Mouse (Mus musculus): ENCODE measurements around the gene Bcan. TPM values are rescaled to one million over a fixed set of nuclear protein-coding genes. Genes with fewer than 3 reads are reported as not detected.
A peak's percentile ranks its signal among the peaks of the same experiment; 100 is the strongest.

The Bcan gene
- polyA plus RNA-seq, 1 experiment from 2014 or later = 0.06 TPM

DNA sequence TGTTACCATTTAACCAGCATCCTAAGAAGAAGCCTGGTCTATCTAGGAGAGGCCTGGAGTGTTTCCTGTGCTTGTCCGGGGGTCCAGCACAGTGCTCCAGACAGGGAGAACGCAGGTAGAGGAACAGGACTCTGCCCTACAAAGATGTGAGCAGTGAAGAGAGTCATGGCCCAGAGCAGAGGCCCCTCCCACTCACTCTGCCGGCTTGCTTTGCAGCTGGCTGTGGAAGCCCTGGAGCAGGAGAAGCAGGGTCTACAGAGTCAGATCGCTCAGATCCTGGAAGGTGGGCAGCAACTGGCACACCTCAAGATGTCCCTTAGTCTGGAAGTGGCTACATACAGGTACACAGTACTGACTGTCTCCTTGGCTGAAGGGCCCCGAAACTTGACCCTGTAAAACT, 27.3 kb downstream of the Bcan start:
- H3K36me3 ChIP-seq (replicated peaks; ENCODE audit: control insufficient read depth, insufficient read depth, low read depth, low read length) = no peaks in the 10 kb centered on the region
- peak overlapping the region; percentile 57 for H3K4me3 ChIP-seq (ENCODE audit: low read depth, low read length)
- WGBS = 25% methylated on average over 5 of the region's 5 CpGs
- no peaks in the 10 kb centered on the region; the same call in 1 of the 2 replicates for H3K27me3 ChIP-seq (ENCODE audit: control insufficient read depth, insufficient read depth, low read length)
- DNase-seq (ENCODE audit: low spot score) = no peak
- 0 out of 2 replicates have a peak, but pooled peaks have one; percentile 12 for ATAC-seq (replicated peaks; ENCODE audit: insufficient number of reproducible peaks, low FRiP score, low TSS enrichment, low read depth)
- H3K9ac ChIP-seq (replicated peaks; ENCODE audit: low read length) = peak overlapping the region; percentile 77
- H3K4me2 ChIP-seq (ENCODE audit: low read depth, low read length) = peak overlapping the region; percentile 96
- no peaks in the 10 kb centered on the region for H3K9me3 ChIP-seq (replicated peaks; ENCODE audit: control insufficient read depth, low read length)
- peaks cover 12% of the 10 kb centered on the region for H3K4me1 ChIP-seq (ENCODE audit: control insufficient read depth, insufficient read depth, low read length)
- H3K27ac ChIP-seq (replicated peaks; ENCODE audit: low read depth, low read length) = no peak overlapping the region

DNA sequence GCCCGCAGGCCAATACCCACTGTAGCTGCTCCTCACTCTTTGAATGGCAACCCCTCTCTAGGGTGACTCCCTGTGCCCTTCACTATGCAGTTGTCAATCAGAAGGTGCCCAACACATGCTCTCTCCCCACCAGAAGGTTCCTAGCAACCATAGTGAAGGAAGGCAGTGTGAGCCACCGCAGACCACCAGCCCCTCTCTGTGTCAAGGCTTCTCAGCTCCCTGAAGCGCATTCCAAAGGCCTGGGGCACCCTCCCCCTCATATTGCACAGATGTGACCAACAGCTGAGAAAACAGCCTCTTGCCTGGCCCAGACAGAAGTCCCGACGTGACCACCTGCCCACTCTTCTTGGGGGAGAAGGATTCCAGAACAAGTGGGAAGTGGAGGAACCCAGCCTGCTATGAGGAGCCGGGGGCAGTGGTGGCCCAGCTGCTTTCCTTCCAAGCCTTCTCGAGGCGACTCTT, 27.8 kb downstream of the Bcan start:
- H3K27ac ChIP-seq (replicated peaks; ENCODE audit: low read depth, low read length) = no peak overlapping the region
- 9% methylated on average over 8 of the region's 8 CpGs for WGBS
- ATAC-seq (replicated peaks; ENCODE audit: insufficient number of reproducible peaks, low FRiP score, low TSS enrichment, low read depth) (peak; percentile 37), DNase-seq (ENCODE audit: low spot score) (peak; percentile 58)
- H3K4me2 ChIP-seq (ENCODE audit: low read depth, low read length) = peak overlapping the region; percentile 96
- peak overlapping the region; percentile 57 for H3K4me3 ChIP-seq (ENCODE audit: low read depth, low read length)
- peaks cover 12% of the 10 kb centered on the region for H3K4me1 ChIP-seq (ENCODE audit: control insufficient read depth, insufficient read depth, low read length)
- H3K9ac ChIP-seq (replicated peaks; ENCODE audit: low read length) = peak overlapping the region; percentile 77
- H3K36me3 ChIP-seq (replicated peaks; ENCODE audit: control insufficient read depth, insufficient read depth, low read depth, low read length) = no peaks in the 10 kb centered on the region
- H3K27me3 ChIP-seq (ENCODE audit: control insufficient read depth, insufficient read depth, low read length) = no peaks in the 10 kb centered on the region; the same call in 1 of the 2 replicates
- no peaks in the 10 kb centered on the region for H3K9me3 ChIP-seq (replicated peaks; ENCODE audit: control insufficient read depth, low read length)

DNA sequence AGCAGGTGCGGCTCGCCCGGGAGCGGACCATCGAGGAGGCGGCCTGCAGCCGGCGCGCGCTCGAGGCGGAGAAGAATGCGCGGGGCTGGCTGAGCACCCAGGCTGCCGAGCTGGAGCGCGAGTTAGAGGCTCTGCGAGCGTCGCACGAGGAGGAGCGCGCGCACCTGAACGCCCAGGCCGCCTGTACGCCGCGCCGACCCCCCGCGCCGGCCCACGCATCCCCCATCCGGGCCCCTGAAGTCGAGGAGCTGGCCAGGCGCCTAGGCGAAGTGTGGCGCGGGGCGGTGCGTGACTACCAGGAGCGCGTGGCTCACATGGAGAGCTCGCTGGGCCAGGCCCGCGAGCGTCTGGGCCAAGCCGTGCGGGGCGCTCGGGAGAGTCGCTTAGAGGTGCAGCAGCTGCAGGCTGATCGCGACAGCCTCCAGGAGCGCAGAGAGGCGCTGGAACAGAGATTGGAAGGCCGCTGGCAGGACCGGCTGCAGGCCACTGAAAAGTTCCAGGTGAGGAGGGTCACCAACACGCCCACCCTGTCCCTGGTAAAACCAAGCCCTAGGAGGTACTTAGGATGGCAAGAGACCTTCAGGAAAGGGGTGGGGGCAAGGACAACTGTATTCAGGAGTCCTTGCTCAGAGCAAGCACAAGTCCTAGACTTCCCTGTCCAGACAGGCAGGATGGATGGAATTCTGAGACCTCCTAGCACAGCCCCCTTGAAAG, 28.4 kb downstream of the Bcan start:
- Histone ChIP-seq H3K27ac (replicated peaks; ENCODE audit: low read depth, low read length) (0 out of 2 replicates have a peak overlapping the region, but pooled peaks have one; percentile 61), H3K9me3 (replicated peaks; ENCODE audit: control insufficient read depth, low read length) (no peaks in the 10 kb centered on the region), H3K4me1 (ENCODE audit: control insufficient read depth, insufficient read depth, low read length) (peaks cover 12% of the 10 kb centered on the region), H3K4me2 (ENCODE audit: low read depth, low read length) (peak overlapping the region; percentile 96), H3K36me3 (replicated peaks; ENCODE audit: control insufficient read depth, insufficient read depth, low read depth, low read length) (no peaks in the 10 kb centered on the region), H3K27me3 (ENCODE audit: control insufficient read depth, insufficient read depth, low read length) (no peaks in the 10 kb centered on the region; the same call in 1 of the 2 replicates), H3K9ac (replicated peaks; ENCODE audit: low read length) (peak overlapping the region; percentile 77), H3K4me3 (ENCODE audit: low read depth, low read length) (peak overlapping the region; percentile 57)
- ATAC-seq (replicated peaks; ENCODE audit: insufficient number of reproducible peaks, low FRiP score, low TSS enrichment, low read depth) (no peak), DNase-seq (ENCODE audit: low spot score) (peak; percentile 43)
- under 1% methylated on average over 46 of the region's 60 CpGs for WGBS

DNA sequence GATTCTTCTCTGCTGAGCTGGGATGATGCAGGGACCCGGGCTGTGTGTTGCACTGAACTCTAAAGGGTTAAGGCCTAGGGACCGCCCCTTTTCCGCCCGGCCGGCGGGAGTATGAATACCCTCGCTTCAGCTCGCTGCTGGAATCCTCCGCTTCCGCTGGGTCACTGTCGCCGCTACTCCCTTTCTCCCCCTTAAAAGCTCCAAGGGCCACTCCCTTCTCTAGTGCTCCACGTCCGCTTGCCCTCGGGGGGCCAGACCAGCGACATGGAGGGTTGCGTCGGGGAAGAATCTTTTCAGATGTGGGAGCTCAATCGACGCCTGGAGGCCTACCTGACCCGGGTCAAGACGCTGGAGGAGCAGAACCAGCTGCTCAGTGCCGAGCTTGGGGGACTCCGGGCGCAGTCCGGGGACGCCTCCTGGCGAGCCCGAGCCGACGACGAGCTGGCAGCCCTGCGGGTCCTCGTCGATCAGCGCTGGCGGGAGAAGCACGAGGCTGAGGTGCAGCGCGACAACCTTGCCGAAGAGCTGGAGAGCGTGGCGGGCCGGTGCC, 29.0 kb downstream of the Bcan start, which contains the start of gene Nes:
Nes (plus strand) TSS at position 140 of the 550 bp plus-strand sequence.
- DNase-seq (ENCODE audit: low spot score) = peak; percentile 91
- Histone ChIP-seq H3K36me3 (replicated peaks; ENCODE audit: control insufficient read depth, insufficient read depth, low read depth, low read length) (no peaks in the 10 kb centered on the region), H3K9me3 (replicated peaks; ENCODE audit: control insufficient read depth, low read length) (no peaks in the 10 kb centered on the region), H3K9ac (replicated peaks; ENCODE audit: low read length) (peak within 1 kb of the TSS; percentile 77), H3K27ac (replicated peaks; ENCODE audit: low read depth, low read length) (0 out of 2 replicates have a peak within 1 kb of the TSS, but pooled peaks have one; percentile 61), H3K27me3 (ENCODE audit: control insufficient read depth, insufficient read depth, low read length) (no peaks in the 10 kb centered on the region; the same call in 1 of the 2 replicates), H3K4me3 (ENCODE audit: low read depth, low read length) (peak within 1 kb of the TSS; percentile 57), H3K4me1 (ENCODE audit: control insufficient read depth, insufficient read depth, low read length) (peaks cover 12% of the 10 kb centered on the region), H3K4me2 (ENCODE audit: low read depth, low read length) (peak within 1 kb of the TSS; percentile 96)
- ATAC-seq (replicated peaks; ENCODE audit: insufficient number of reproducible peaks, low FRiP score, low TSS enrichment, low read depth) = peak; percentile 58
- WGBS = under 1% methylated on average over 44 of the region's 44 CpGs

DNA sequence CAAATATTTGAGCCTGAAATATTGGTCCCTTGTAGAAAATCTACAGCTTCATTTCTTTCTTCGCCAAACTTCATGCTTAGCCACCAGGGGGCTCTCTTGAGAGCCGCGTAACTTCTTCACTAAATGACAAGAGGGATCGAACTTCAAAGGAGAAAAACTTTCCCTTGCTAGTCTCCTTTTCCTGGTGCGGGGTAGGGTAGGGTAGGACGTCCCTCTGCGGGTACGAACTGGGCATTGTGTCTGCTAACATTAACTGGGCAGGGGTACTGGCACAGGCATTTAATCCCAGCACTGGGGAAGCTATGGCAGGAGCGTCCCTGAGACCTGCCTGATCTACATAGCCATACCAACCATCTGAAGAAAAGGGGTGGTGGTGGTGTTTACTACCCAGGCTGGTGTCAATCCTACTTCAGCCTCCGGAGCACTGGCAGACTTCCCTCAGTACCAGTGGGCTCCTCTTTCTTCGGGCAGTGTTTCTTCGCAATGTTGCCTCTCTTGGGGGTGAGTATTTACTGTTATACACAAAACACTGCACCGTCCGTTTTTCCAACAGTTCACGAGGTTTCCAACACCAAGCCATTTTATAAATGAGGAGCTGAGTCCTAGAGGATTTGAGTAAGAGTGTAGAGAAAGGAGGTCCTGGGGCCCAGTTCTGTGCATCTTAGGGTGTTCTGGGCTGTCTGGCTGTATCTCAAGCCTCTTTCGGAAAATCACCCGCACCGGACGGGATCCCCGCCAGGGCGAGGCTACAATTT, 29.7 kb downstream of the Bcan start:
- under 1% methylated on average over 21 of the region's 21 CpGs for WGBS
- ATAC-seq (replicated peaks; ENCODE audit: insufficient number of reproducible peaks, low FRiP score, low TSS enrichment, low read depth) (no peak), DNase-seq (ENCODE audit: low spot score) (peak; percentile 90)
- Histone ChIP-seq H3K9ac (replicated peaks; ENCODE audit: low read length) (peak overlapping the region; percentile 10), H3K27me3 (ENCODE audit: control insufficient read depth, insufficient read depth, low read length) (no peaks in the 10 kb centered on the region; the same call in 1 of the 2 replicates), H3K4me3 (ENCODE audit: low read depth, low read length) (peak overlapping the region; percentile 57), H3K36me3 (replicated peaks; ENCODE audit: control insufficient read depth, insufficient read depth, low read depth, low read length) (no peaks in the 10 kb centered on the region), H3K27ac (replicated peaks; ENCODE audit: low read depth, low read length) (no peak overlapping the region), H3K9me3 (replicated peaks; ENCODE audit: control insufficient read depth, low read length) (no peaks in the 10 kb centered on the region), H3K4me2 (ENCODE audit: low read depth, low read length) (peak overlapping the region; percentile 96), H3K4me1 (ENCODE audit: control insufficient read depth, insufficient read depth, low read length) (peaks cover 12% of the 10 kb centered on the region)

DNA sequence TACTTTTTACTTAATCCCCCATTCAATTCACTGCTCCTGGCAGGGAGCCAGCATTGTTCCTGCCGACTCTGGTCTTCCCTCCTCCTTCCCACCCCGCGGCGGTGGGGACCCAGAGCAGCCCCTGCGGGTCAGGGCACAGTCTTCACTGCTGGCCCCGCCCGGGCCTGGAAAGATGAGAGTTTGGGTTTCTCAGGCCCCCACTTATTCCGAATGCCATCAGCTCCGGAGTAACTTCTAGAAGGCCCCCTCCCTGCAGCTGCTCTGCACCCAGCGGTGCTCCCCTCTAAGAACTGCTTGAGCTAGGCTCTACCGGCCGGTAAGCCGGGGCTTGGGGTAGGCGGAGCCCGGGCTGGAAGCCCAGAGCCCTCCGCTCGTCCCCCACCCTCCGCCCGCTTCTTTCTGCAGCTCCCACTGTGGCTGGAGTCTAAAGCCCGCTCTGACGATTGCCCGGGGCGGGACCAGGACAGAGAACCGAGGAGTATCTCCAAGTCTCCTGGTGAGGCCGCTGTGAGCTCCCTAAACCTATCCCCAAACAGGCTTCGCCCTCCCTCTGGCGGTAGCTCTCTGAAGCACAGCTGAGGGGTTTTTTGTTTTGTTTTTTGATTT, 39.3 kb downstream of the Bcan start:
- Histone ChIP-seq H3K27me3 (ENCODE audit: control insufficient read depth, insufficient read depth, low read length) (no peaks in the 10 kb centered on the region), H3K36me3 (replicated peaks; ENCODE audit: control insufficient read depth, insufficient read depth, low read depth, low read length) (no peaks in the 10 kb centered on the region), H3K27ac (replicated peaks; ENCODE audit: low read depth, low read length) (peak overlapping the region; percentile 97), H3K4me3 (ENCODE audit: low read depth, low read length) (peak overlapping the region; percentile 36), H3K9ac (replicated peaks; ENCODE audit: low read length) (peak overlapping the region; percentile 77), H3K9me3 (replicated peaks; ENCODE audit: control insufficient read depth, low read length) (no peaks in the 10 kb centered on the region), H3K4me1 (ENCODE audit: control insufficient read depth, insufficient read depth, low read length) (peaks cover 3% of the 10 kb centered on the region; the same call in 1 of the 2 replicates), H3K4me2 (ENCODE audit: low read depth, low read length) (peak overlapping the region; percentile 60)
- ATAC-seq (replicated peaks; ENCODE audit: insufficient number of reproducible peaks, low FRiP score, low TSS enrichment, low read depth) (peak; percentile 97), DNase-seq (ENCODE audit: low spot score) (peak; percentile 99)
- WGBS = 0% methylated on average over 27 of the region's 27 CpGs

DNA sequence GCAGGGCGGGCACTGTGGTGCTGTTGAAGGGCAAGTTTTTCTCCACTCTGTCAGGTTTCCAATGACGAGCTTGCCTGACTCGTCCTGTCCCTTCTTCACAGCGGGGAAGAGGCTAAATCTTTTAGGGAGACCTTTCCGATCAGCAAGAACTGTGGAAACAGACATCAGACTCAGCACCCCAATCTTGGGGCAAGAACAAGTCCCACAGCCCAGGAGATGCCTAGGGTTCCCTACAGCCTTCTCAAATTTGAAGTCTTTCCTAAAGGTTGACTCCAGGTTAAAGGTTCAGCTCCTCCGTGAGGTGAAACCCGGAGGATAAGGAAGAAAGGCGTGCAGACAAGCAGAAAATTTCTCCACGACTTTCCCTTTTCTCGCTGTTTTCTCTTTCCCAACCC, 39.8 kb downstream of the Bcan start:
- H3K4me1 ChIP-seq (ENCODE audit: control insufficient read depth, insufficient read depth, low read length) = peaks cover 3% of the 10 kb centered on the region; the same call in 1 of the 2 replicates
- 6% methylated on average over 10 of the region's 10 CpGs for WGBS
- H3K4me3 ChIP-seq (ENCODE audit: low read depth, low read length) = peak overlapping the region; percentile 36; the same call in 1 of the 2 replicates
- peak overlapping the region; percentile 77 for H3K9ac ChIP-seq (replicated peaks; ENCODE audit: low read length)
- ATAC-seq (replicated peaks; ENCODE audit: insufficient number of reproducible peaks, low FRiP score, low TSS enrichment, low read depth) = no peak
- H3K4me2 ChIP-seq (ENCODE audit: low read depth, low read length) = peak overlapping the region; percentile 60
- H3K36me3 ChIP-seq (replicated peaks; ENCODE audit: control insufficient read depth, insufficient read depth, low read depth, low read length) = no peaks in the 10 kb centered on the region
- peak overlapping the region; percentile 97 for H3K27ac ChIP-seq (replicated peaks; ENCODE audit: low read depth, low read length)
- H3K9me3 ChIP-seq (replicated peaks; ENCODE audit: control insufficient read depth, low read length) = no peaks in the 10 kb centered on the region
- no peaks in the 10 kb centered on the region for H3K27me3 ChIP-seq (ENCODE audit: control insufficient read depth, insufficient read depth, low read length)
- no peak for DNase-seq (ENCODE audit: low spot score)
